Mouse (Mus musculus) intestine, postnatal 0 days (tissue): Measurements from ENCODE around the gene Cercam. TPM values are rescaled to one million over a fixed set of nuclear protein-coding genes. Genes with fewer than 3 reads are reported as not detected.
"Not testable (repeated sequence)": the region's sequence is repeated elsewhere in the genome, so short reads cannot be mapped to it uniquely, and the experiment has no call there.

Experiments
- ATAC-seq: fragments of 200-750 bp; cut with Nextera tagmentation; 2 replicates; pipeline ENCODE4 v1.8.0; 2017; ENCODE audit warnings: mild to moderate bottlenecking, moderate TSS enrichment, moderate library complexity
- H3K27ac ChIP-seq: fragments of 300-500 bp; sonication (generic); 2 replicates; pipeline ENCODE4 v1.5.1; 2014; ENCODE audit warnings: mild to moderate bottlenecking, low read depth, low read length, moderate library complexity
- H3K27me3 ChIP-seq: fragments of 300-500 bp; sonication (generic); replicated peaks from 2 replicates; pipeline ENCODE4 v1.6.1; 2014; ENCODE audit warnings: low read length, mixed read lengths; ENCODE audit not compliant: control insufficient read depth, insufficient read depth
- H3K36me3 ChIP-seq: fragments of 300-500 bp; sonication (generic); 2 replicates; pipeline ENCODE4 v1.6.1; 2014; ENCODE audit warnings: mild to moderate bottlenecking, moderate library complexity; ENCODE audit not compliant: control insufficient read depth, insufficient read depth
- H3K4me1 ChIP-seq: fragments of 300-500 bp; sonication (generic); replicated peaks from 2 replicates; pipeline ENCODE4 v1.6.1; 2014; ENCODE audit warnings: antibody characterized with exemption, low read length, mixed read lengths; ENCODE audit not compliant: control insufficient read depth, insufficient read depth
- H3K4me2 ChIP-seq: fragments of 300-500 bp; sonication (generic); replicated peaks from 2 replicates; pipeline ENCODE4 v1.6.1; 2014; ENCODE audit warnings: low read depth, mild to moderate bottlenecking, moderate library complexity
- H3K4me3 ChIP-seq: fragments of 300-500 bp; sonication (generic); 2 replicates; pipeline ENCODE4 v1.5.1; 2014; ENCODE audit warnings: low read depth, low read length
- H3K9ac ChIP-seq: fragments of 300-500 bp; sonication (generic); 2 replicates; pipeline ENCODE4 v1.6.1; 2014; ENCODE audit warnings: mild to moderate bottlenecking, low read depth, low read length
- H3K9me3 ChIP-seq: fragments of 300-500 bp; sonication (generic); 2 replicates; pipeline ENCODE4 v1.6.1; 2016; ENCODE audit warnings: mixed run types; ENCODE audit not compliant: control insufficient read depth
- CTCF ChIP-seq: sonication (generic); IDR thresholded peaks from 2 replicates; pipeline ENCODE4 v1.5.1; 2016; ENCODE audit warnings: low read depth, mild to moderate bottlenecking, control low read depth, antibody characterized with exemption, moderate library complexity
- WGBS: fragments of 180-500 bp; shearing (Covaris S2); extraction: QIAGEN DNeasy Blood & Tissue Kit; methylation state at CpG from one replicate; pipeline ENCODE4 v1.1.7; 2014; 5-methylcytosine and 5-hydroxymethylcytosine counted together
- polyA plus RNA-seq: library from polyadenylated mRNA; unstranded; fragments of >200 nt; fragmentation: Nextera tagmentation; extraction: Ambion mirVana; gene quantifications from 2 replicates; pipeline ENCODE4 v1.2.1, GENCODE M21; 2015

Cercam gene
- polyA plus RNA-seq, 1 experiment from 2014 or later = 10.6 TPM

- Histone ChIP-seq H3K4me3 (no peak overlapping the region), H3K36me3 (peaks cover 7% of the 10 kb centered on the region; the same call in 1 of the 2 replicates), H3K4me2 (no peak overlapping the region), H3K4me1 (no peaks in the 10 kb centered on the region), H3K9me3 (no peaks in the 10 kb centered on the region), H3K27me3 (no peaks in the 10 kb centered on the region), H3K27ac (no peak overlapping the region), H3K9ac (no peak overlapping the region)
- no peak for TF ChIP-seq CTCF
- ATAC-seq = no peak
- WGBS = 85% methylated on average over 4 of the region's 4 CpGs
Observed at GRCm38 (mm10) chr2:29878061-29878460, 9.1 kb downstream of the Cercam start.

GRCm38 (mm10) chr2:29879191-29879590 is 10.2 kb downstream of the Cercam start:
- H3K9me3 ChIP-seq = no peaks in the 10 kb centered on the region
- peak; percentile 53; the same call in 1 of the 2 replicates for ATAC-seq
- H3K4me2 ChIP-seq = 0 out of 2 replicates have a peak overlapping the region, but pooled peaks have one; percentile 21
- no peak overlapping the region for H3K27ac ChIP-seq
- no peak overlapping the region for H3K9ac ChIP-seq
- H3K36me3 ChIP-seq = peaks cover 7% of the 10 kb centered on the region; the same call in 1 of the 2 replicates
- no peak overlapping the region for H3K4me3 ChIP-seq
- 45% methylated on average over 8 of the region's 8 CpGs for WGBS
- no peaks in the 10 kb centered on the region for H3K27me3 ChIP-seq
- TF ChIP-seq CTCF = no peak
- H3K4me1 ChIP-seq = no peaks in the 10 kb centered on the region

GRCm38 (mm10) chr2:29879964-29880830 is 11.2 kb downstream of the Cercam start:
- Histone ChIP-seq H3K9me3 (no peaks in the 10 kb centered on the region), H3K4me3 (no peak overlapping the region), H3K9ac (no peak overlapping the region), H3K27me3 (no peaks in the 10 kb centered on the region), H3K4me1 (no peaks in the 10 kb centered on the region), H3K27ac (no peak overlapping the region; the same call in 1 of the 2 replicates), H3K4me2 (no peak overlapping the region), H3K36me3 (peaks cover 7% of the 10 kb centered on the region; the same call in 1 of the 2 replicates)
- 74% methylated on average over 17 of the region's 17 CpGs for WGBS
- no peak for TF ChIP-seq CTCF
- no peak for ATAC-seq

GRCm38 (mm10) chr2:29886659-29887292 is 17.8 kb downstream of the Cercam start:
- WGBS = 79% methylated on average over 9 of the region's 9 CpGs
- not testable (repeated sequence) for H3K4me3 ChIP-seq, H3K9ac ChIP-seq, H3K27ac ChIP-seq, H3K9me3 ChIP-seq, ATAC-seq, H3K4me1 ChIP-seq, H3K36me3 ChIP-seq, H3K4me2 ChIP-seq, H3K27me3 ChIP-seq
- TF ChIP-seq CTCF = peak; percentile 8; the same call in 1 of the 2 replicates

- H3K36me3 ChIP-seq = peaks cover 26% of the 10 kb centered on the region
- under 1% methylated on average over 64 of the region's 70 CpGs for WGBS
- H3K9ac ChIP-seq = peak within 1 kb of the TSS; percentile 70
- peak within 1 kb of the TSS; percentile 79 for H3K4me2 ChIP-seq
- peak; percentile 89 for ATAC-seq
- TF ChIP-seq CTCF = no peak
- H3K27me3 ChIP-seq = no peaks in the 10 kb centered on the region
- H3K4me1 ChIP-seq = peaks cover 6% of the 10 kb centered on the region; the same call in 1 of the 2 replicates
- H3K9me3 ChIP-seq = no peaks in the 10 kb centered on the region
- peak within 1 kb of the TSS; percentile 97 for H3K4me3 ChIP-seq
- H3K27ac ChIP-seq = peak within 1 kb of the TSS; percentile 85
Observed at GRCm38 (mm10) chr2:29889066-29889944, 20.3 kb downstream of the Cercam start, which contains the start of gene Odf2. Gene Odf2 (plus strand): TSS chr2:29889221.
